Mouse (Mus musculus): ENCODE measurements around the gene Rab7.

- TF ChIP-seq POLR2A (IDR thresholded peaks at IDR 0.05; ENCODE audit: borderline replicate concordance, extremely low read depth, insufficient read depth, insufficient read length, poor library complexity, severe bottlenecking) (no peak), CTCF (IDR thresholded peaks at IDR 0.05; ENCODE audit: borderline replicate concordance, extremely low read depth, insufficient read depth, insufficient read length) (peak; percentile 81)
Observed at GRCm38 (mm10) chr6:87997706-87998265, 47.3 kb downstream of the Rab7 start.

Measured in brain, embryonic 14.5 days (tissue).